Mouse (Mus musculus) heart, embryonic 16.5 days (tissue): ENCODE data around the gene Scyl3. TPM values are rescaled to one million over a fixed set of nuclear protein-coding genes. Genes with fewer than 3 reads are reported as not detected.

Experiments
- ATAC-seq: fragments of 200-750 bp; cut with Nextera tagmentation; replicated peaks from 2 replicates; pipeline ENCODE4 v1.8.0; 2017; ENCODE audit warnings: moderate number of reproducible peaks; ENCODE audit not compliant: insufficient read depth, low FRiP score; ENCODE audit errors: extremely low read depth
- H3K27ac ChIP-seq: fragments of 300-500 bp; sonication (generic); 2 replicates; pipeline ENCODE4 v1.5.1; 2014; ENCODE audit warnings: mild to moderate bottlenecking, low read length, control low read depth, moderate library complexity
- H3K27me3 ChIP-seq: fragments of 300-500 bp; sonication (generic); 2 replicates; pipeline ENCODE4 v1.6.1; 2014; ENCODE audit warnings: low read length, mixed read lengths; ENCODE audit not compliant: control insufficient read depth, insufficient read depth
- H3K36me3 ChIP-seq: fragments of 300-500 bp; sonication (generic); 2 replicates; pipeline ENCODE4 v1.6.1; 2014; ENCODE audit not compliant: control insufficient read depth, insufficient read depth
- H3K4me1 ChIP-seq: fragments of 300-500 bp; sonication (generic); 2 replicates; pipeline ENCODE4 v1.6.1; 2014; ENCODE audit warnings: low read length, mixed read lengths; ENCODE audit not compliant: control insufficient read depth, insufficient read depth
- H3K4me2 ChIP-seq: fragments of 300-500 bp; sonication (generic); 2 replicates; pipeline ENCODE4 v1.6.1; 2014; ENCODE audit warnings: low read depth, mild to moderate bottlenecking, control low read depth, low read length
- H3K4me3 ChIP-seq: fragments of 300-500 bp; sonication (generic); 2 replicates; pipeline ENCODE4 v1.5.1; 2014; ENCODE audit warnings: mild to moderate bottlenecking, control low read depth, low read length
- H3K9ac ChIP-seq: fragments of 300-500 bp; sonication (generic); 2 replicates; pipeline ENCODE4 v1.6.1; 2014; ENCODE audit warnings: low read length, control low read depth
- H3K9me3 ChIP-seq: fragments of 300-500 bp; sonication (generic); replicated peaks from 2 replicates; pipeline ENCODE4 v1.6.1; 2016; ENCODE audit warnings: low read length; ENCODE audit not compliant: control insufficient read depth
- WGBS: fragments of 180-500 bp; shearing (Covaris S2); extraction: QIAGEN DNeasy Blood & Tissue Kit; methylation state at CpG from one replicate; pipeline ENCODE4 v1.1.7; 2014; 5-methylcytosine and 5-hydroxymethylcytosine counted together
- polyA plus RNA-seq: library from polyadenylated mRNA; unstranded; fragments of >200 nt; fragmentation: Nextera tagmentation; extraction: Ambion mirVana; gene quantifications from 2 replicates; pipeline ENCODE4 v1.2.1, GENCODE M21; 2015

Gene Scyl3
- 9.5 and 10.8 TPM in 2 replicates for polyA plus RNA-seq

- Histone ChIP-seq H3K9ac (peak within 1 kb of the TSS; percentile 94), H3K27me3 (no peaks in the 10 kb centered on the region), H3K4me2 (peak within 1 kb of the TSS; percentile 67), H3K9me3 (no peaks in the 10 kb centered on the region), H3K36me3 (peaks cover 5% of the 10 kb centered on the region), H3K4me1 (peaks cover 7% of the 10 kb centered on the region), H3K4me3 (peak within 1 kb of the TSS; percentile 94), H3K27ac (peak within 1 kb of the TSS; percentile 70)
- ATAC-seq, result no peak
- WGBS, result 62% methylated on average over 7 of the region's 7 CpGs
These were observed at the start of gene Scyl3 for GRCm38 (mm10) chr1:163928846-163929245. TSS of gene Scyl3 (plus strand) at chr1:163929100.

GRCm38 (mm10) chr1:163889629-163890028 lies 39.3 kb upstream of the Scyl3 start:
- ATAC-seq, result no peak
- Histone ChIP-seq H3K4me1 (no peaks in the 10 kb centered on the region), H3K9ac (no peak overlapping the region), H3K27me3 (no peaks in the 10 kb centered on the region), H3K9me3 (no peaks in the 10 kb centered on the region), H3K4me2 (no peak overlapping the region), H3K36me3 (no peaks in the 10 kb centered on the region), H3K4me3 (no peak overlapping the region), H3K27ac (no peak overlapping the region)

- WGBS, result 91% methylated on average over 5 of the region's 5 CpGs
- H3K27me3 ChIP-seq, result no peaks in the 10 kb centered on the region
- no peak overlapping the region for H3K4me3 ChIP-seq
- no peaks in the 10 kb centered on the region for H3K36me3 ChIP-seq
- H3K27ac ChIP-seq, result no peak overlapping the region
- H3K9me3 ChIP-seq, result no peaks in the 10 kb centered on the region
- H3K9ac ChIP-seq, result no peak overlapping the region
- H3K4me1 ChIP-seq, result no peaks in the 10 kb centered on the region
- H3K4me2 ChIP-seq, result no peak overlapping the region
- ATAC-seq, result no peak
These were observed 35.6 kb upstream of the Scyl3 start for GRCm38 (mm10) chr1:163893294-163893693.

- Histone ChIP-seq H3K4me1 (no peaks in the 10 kb centered on the region), H3K9me3 (no peaks in the 10 kb centered on the region), H3K4me3 (no peak overlapping the region), H3K9ac (no peak overlapping the region), H3K4me2 (no peak overlapping the region), H3K27ac (no peak overlapping the region), H3K27me3 (no peaks in the 10 kb centered on the region), H3K36me3 (no peaks in the 10 kb centered on the region)
- no peak for ATAC-seq
- 76% methylated on average over 11 of the region's 11 CpGs for WGBS
These were observed 34.9 kb upstream of the Scyl3 start for GRCm38 (mm10) chr1:163893774-163894527.

- H3K27ac ChIP-seq, result no peak overlapping the region
- H3K9me3 ChIP-seq, result no peaks in the 10 kb centered on the region
- no peak for ATAC-seq
- H3K27me3 ChIP-seq, result no peaks in the 10 kb centered on the region
- H3K4me2 ChIP-seq, result no peak overlapping the region
- H3K9ac ChIP-seq, result no peak overlapping the region
- no peaks in the 10 kb centered on the region for H3K4me1 ChIP-seq
- 67% methylated on average over 5 of the region's 5 CpGs for WGBS
- H3K36me3 ChIP-seq, result no peaks in the 10 kb centered on the region
- no peak overlapping the region for H3K4me3 ChIP-seq
These were observed 30.6 kb upstream of the Scyl3 start for GRCm38 (mm10) chr1:163898291-163898764.

- H3K27me3 ChIP-seq, result no peaks in the 10 kb centered on the region
- H3K4me1 ChIP-seq, result no peaks in the 10 kb centered on the region
- no peak for ATAC-seq
- H3K9ac ChIP-seq, result no peak overlapping the region
- H3K4me2 ChIP-seq, result no peak overlapping the region
- no peaks in the 10 kb centered on the region for H3K9me3 ChIP-seq
- H3K36me3 ChIP-seq, result no peaks in the 10 kb centered on the region
- no peak overlapping the region for H3K27ac ChIP-seq
- WGBS, result 84% methylated on average over 2 of the region's 2 CpGs
- no peak overlapping the region for H3K4me3 ChIP-seq
These were observed 29.3 kb upstream of the Scyl3 start for GRCm38 (mm10) chr1:163899575-163899974.

GRCm38 (mm10) chr1:163900168-163900567 lies 28.7 kb upstream of the Scyl3 start:
- H3K4me3 ChIP-seq, result no peak overlapping the region
- no peak overlapping the region for H3K27ac ChIP-seq
- H3K36me3 ChIP-seq, result no peaks in the 10 kb centered on the region
- 75% methylated on average over 2 of the region's 2 CpGs for WGBS
- no peak overlapping the region for H3K9ac ChIP-seq
- no peaks in the 10 kb centered on the region for H3K4me1 ChIP-seq
- no peak for ATAC-seq
- H3K9me3 ChIP-seq, result no peaks in the 10 kb centered on the region
- no peak overlapping the region for H3K4me2 ChIP-seq
- H3K27me3 ChIP-seq, result no peaks in the 10 kb centered on the region

GRCm38 (mm10) chr1:163903411-163903810 lies 25.5 kb upstream of the Scyl3 start:
- Histone ChIP-seq H3K4me2 (no peak overlapping the region), H3K27me3 (no peaks in the 10 kb centered on the region), H3K4me1 (no peaks in the 10 kb centered on the region), H3K36me3 (no peaks in the 10 kb centered on the region), H3K9me3 (no peaks in the 10 kb centered on the region), H3K4me3 (no peak overlapping the region), H3K9ac (no peak overlapping the region), H3K27ac (no peak overlapping the region)
- no peak for ATAC-seq
- WGBS, result 69% methylated on average over 3 of the region's 3 CpGs

- ATAC-seq, result no peak
- H3K4me2 ChIP-seq, result no peak overlapping the region
- H3K4me3 ChIP-seq, result no peak overlapping the region
- WGBS, result 60% methylated on average over 4 of the region's 4 CpGs
- no peaks in the 10 kb centered on the region for H3K4me1 ChIP-seq
- no peak overlapping the region for H3K27ac ChIP-seq
- H3K9me3 ChIP-seq, result no peaks in the 10 kb centered on the region
- H3K27me3 ChIP-seq, result no peaks in the 10 kb centered on the region
- no peaks in the 10 kb centered on the region for H3K36me3 ChIP-seq
- H3K9ac ChIP-seq, result no peak overlapping the region
These were observed 21.7 kb upstream of the Scyl3 start for GRCm38 (mm10) chr1:163907007-163907811.
